8 mouse cellular contexts compared by ENCODE assay signal in the genomic region with DNA sequence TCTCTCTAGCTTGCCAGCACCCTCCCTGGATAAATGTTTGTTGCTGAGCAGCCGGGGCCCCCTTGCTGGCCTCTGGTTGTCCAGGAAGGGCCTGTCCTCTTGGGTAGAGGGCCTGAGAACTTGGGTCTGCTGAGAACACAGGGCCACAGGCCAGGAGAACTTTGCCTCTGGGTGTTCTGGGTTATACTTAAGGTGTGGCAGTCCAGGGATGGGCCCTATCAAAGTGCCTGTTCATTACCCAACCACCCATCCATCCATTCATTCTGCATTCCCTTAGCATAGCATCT. TPM values are rescaled to one million over a fixed set of nuclear protein-coding genes. Genes with fewer than 3 reads are reported as not detected.
A peak's percentile ranks its signal among the peaks of the same experiment; 100 is the strongest.
DNase-seq lines count a peak whose midpoint lies in the region; ATAC-seq and TF ChIP-seq lines count a peak whose summit lies in the region.

No protein-coding gene starts in this region.

- H3K4me3 ChIP-seq in left cerebral cortex, adult 2 months = peak overlapping the region; percentile 98
- H3K4me3 ChIP-seq in embryonic facial prominence, embryonic 15.5 days (replicated peaks) = peak overlapping the region; percentile 96
- H3K4me3 ChIP-seq in neural tube, embryonic 13.5 days = peak overlapping the region; percentile 63

- no peak for TF ChIP-seq CTCF in left cerebral cortex, adult 2 months (IDR thresholded peaks at IDR 0.05)

- intact Hi-C loops in left cerebral cortex, adult 2 months (cut with DNase I) = no loop called here

- no peaks in the 10 kb centered on the region for H3K9me3 ChIP-seq in embryonic facial prominence, embryonic 15.5 days (replicated peaks)
- no peaks in the 10 kb centered on the region for H3K9me3 ChIP-seq in neural tube, embryonic 13.5 days

- no peaks in the 10 kb centered on the region for H3K27me3 ChIP-seq in embryonic facial prominence, embryonic 15.5 days
- H3K27me3 ChIP-seq in neural tube, embryonic 13.5 days = no peaks in the 10 kb centered on the region

- DNase-seq in left cerebral cortex, adult 2 months (ENCODE audit: extremely low spot score in 1 of 2, low spot score in 2 of 2) = no peak
- no peak for DNase-seq in left cerebral cortex, adult 18-20 months (ENCODE audit: low spot score in 2 of 2)
- peak; percentile 27 to 44 for DNase-seq in kidney, postnatal 36 days
- no peak for DNase-seq in gastrocnemius, postnatal 25 days
- DNase-seq in layer of hippocampus, adult 8-10 months (ENCODE audit: low spot score in 2 of 2) = no peak
- DNase-seq in thymus, adult 18-20 months = no peak

- peaks cover 23% of the 10 kb centered on the region for H3K4me1 ChIP-seq in embryonic facial prominence, embryonic 15.5 days
- peaks cover 24% of the 10 kb centered on the region for H3K4me1 ChIP-seq in neural tube, embryonic 13.5 days (replicated peaks)

- 60% methylated on average over 1 of the region's 1 CpGs for WGBS in embryonic facial prominence, embryonic 15.5 days
- 75% methylated on average over 1 of the region's 1 CpGs for WGBS in neural tube, embryonic 13.5 days

- no peak for ATAC-seq in embryonic facial prominence, embryonic 15.5 days (ENCODE audit: insufficient number of reproducible peaks, low FRiP score, low TSS enrichment, low read depth)
- ATAC-seq in neural tube, embryonic 13.5 days (ENCODE audit: low read depth) = no peak

- H3K36me3 ChIP-seq in embryonic facial prominence, embryonic 15.5 days = peaks cover 19% of the 10 kb centered on the region
- H3K36me3 ChIP-seq in neural tube, embryonic 13.5 days = peaks cover 28% of the 10 kb centered on the region

- peak overlapping the region; percentile 92 for H3K4me2 ChIP-seq in embryonic facial prominence, embryonic 15.5 days (replicated peaks)
- peak overlapping the region; percentile 97 for H3K4me2 ChIP-seq in neural tube, embryonic 13.5 days

- H3K9ac ChIP-seq in embryonic facial prominence, embryonic 15.5 days = peak overlapping the region; percentile 55
- peak overlapping the region; percentile 77 for H3K9ac ChIP-seq in neural tube, embryonic 13.5 days

- H3K27ac ChIP-seq in left cerebral cortex, adult 2 months = peak overlapping the region; percentile 92
- H3K27ac ChIP-seq in embryonic facial prominence, embryonic 15.5 days (replicated peaks) = peak overlapping the region; percentile 90
- peak overlapping the region; percentile 94 for H3K27ac ChIP-seq in neural tube, embryonic 13.5 days (replicated peaks)

RNA-seq across cellular contexts. Expression of a gene that starts 1.3 kb away (rescaled TPM):
- 10 to 100 TPM; 25.8 to 26.8 TPM for total RNA-seq in left cerebral cortex, adult 2 months (2021)
- total RNA-seq in left cerebral cortex, adult 18-20 months (2021) = 10 to 100 TPM; 24.2 to 27.5 TPM
- 34.6 and 34.7 TPM in 2 replicates for polyA plus RNA-seq in embryonic facial prominence, embryonic 15.5 days (2015; fragmentation: Nextera tagmentation; extraction: Ambion mirVana)
- 51.4 and 52.0 TPM in 2 replicates for polyA plus RNA-seq in neural tube, embryonic 13.5 days (2015; fragmentation: Nextera tagmentation; extraction: Ambion mirVana)
- total RNA-seq in gastrocnemius, postnatal 25 days (2021) = 1 to 10 TPM; 5.2 to 6.8 TPM
- total RNA-seq in layer of hippocampus, adult 8-10 months (2022) = 10 to 100 TPM; 23.2 to 30.7 (median 25.1) TPM

RNA-seq across cellular contexts. Expression of a gene that starts 22.3 kb away (rescaled TPM):
- total RNA-seq in left cerebral cortex, adult 2 months (2021) = 10 to 100 TPM; 56.5 to 58.2 TPM
- 10 to 100 TPM; 53.7 to 57.3 TPM for total RNA-seq in left cerebral cortex, adult 18-20 months (2021)
- 29.4 and 32.1 TPM in 2 replicates for polyA plus RNA-seq in embryonic facial prominence, embryonic 15.5 days (2015; fragmentation: Nextera tagmentation; extraction: Ambion mirVana)
- polyA plus RNA-seq in neural tube, embryonic 13.5 days (2015; fragmentation: Nextera tagmentation; extraction: Ambion mirVana) = 22.2 and 23.0 TPM in 2 replicates
- 100 to 1,000 TPM; 315 to 363 TPM for total RNA-seq in gastrocnemius, postnatal 25 days (2021)
- 10 to 100 TPM; 48.9 to 59.3 (median 50.7) TPM for total RNA-seq in layer of hippocampus, adult 8-10 months (2022)

RNA-seq across cellular contexts. Expression of a gene that starts 22.5 kb away (rescaled TPM):
- total RNA-seq in left cerebral cortex, adult 2 months (2021) = 100 to 1,000 TPM; 177 to 178 TPM
- 100 to 1,000 TPM; 182 to 189 TPM for total RNA-seq in left cerebral cortex, adult 18-20 months (2021)
- 146 and 154 TPM in 2 replicates for polyA plus RNA-seq in embryonic facial prominence, embryonic 15.5 days (2015; fragmentation: Nextera tagmentation; extraction: Ambion mirVana)
- polyA plus RNA-seq in neural tube, embryonic 13.5 days (2015; fragmentation: Nextera tagmentation; extraction: Ambion mirVana) = 124 and 126 TPM in 2 replicates
- 10 to 100 TPM; 67.1 to 68.5 TPM for total RNA-seq in gastrocnemius, postnatal 25 days (2021)
- total RNA-seq in layer of hippocampus, adult 8-10 months (2022) = 100 to 1,000 TPM; 165 to 175 (median 173) TPM

RNA-seq across cellular contexts. Expression of a gene that starts 29.3 kb away (rescaled TPM):
- total RNA-seq in left cerebral cortex, adult 2 months (2021) = 100 to 1,000 TPM; 120 to 138 TPM
- 100 to 1,000 TPM; 108 to 120 TPM for total RNA-seq in left cerebral cortex, adult 18-20 months (2021)
- polyA plus RNA-seq in embryonic facial prominence, embryonic 15.5 days (2015; fragmentation: Nextera tagmentation; extraction: Ambion mirVana) = 21.8 and 22.9 TPM in 2 replicates
- 26.0 and 26.3 TPM in 2 replicates for polyA plus RNA-seq in neural tube, embryonic 13.5 days (2015; fragmentation: Nextera tagmentation; extraction: Ambion mirVana)
- total RNA-seq in gastrocnemius, postnatal 25 days (2021) = 10 to 100 TPM; 22.8 to 23.8 TPM
- 100 to 1,000 TPM; 104 to 146 (median 121) TPM for total RNA-seq in layer of hippocampus, adult 8-10 months (2022)

RNA-seq across cellular contexts. Expression of a gene that starts 34.2 kb away (rescaled TPM):
- total RNA-seq in left cerebral cortex, adult 2 months (2021) = 100 to 1,000 TPM; 291 to 312 TPM
- 100 to 1,000 TPM; 295 to 306 TPM for total RNA-seq in left cerebral cortex, adult 18-20 months (2021)
- polyA plus RNA-seq in embryonic facial prominence, embryonic 15.5 days (2015; fragmentation: Nextera tagmentation; extraction: Ambion mirVana) = 106 and 114 TPM in 2 replicates
- polyA plus RNA-seq in neural tube, embryonic 13.5 days (2015; fragmentation: Nextera tagmentation; extraction: Ambion mirVana) = 131 and 147 TPM in 2 replicates
- 10 to 100 TPM; 16.2 to 21.2 TPM for total RNA-seq in gastrocnemius, postnatal 25 days (2021)
- total RNA-seq in layer of hippocampus, adult 8-10 months (2022) = 100 to 1,000 TPM; 230 to 295 (median 278) TPM

Comparison
In these comparisons a context has a peak if more than half of its experiments do, and no peak if none do; other contexts are left out.
1. DNase-seq: peak in kidney, postnatal 36 days (2 of 2); none in left cerebral cortex, adult 2 months (0 of 2), left cerebral cortex, adult 18-20 months (0 of 2), gastrocnemius, postnatal 25 days (single experiment), layer of hippocampus, adult 8-10 months (0 of 2) and thymus, adult 18-20 months (0 of 2).
2. RNA of a gene that starts 22.3 kb away (total RNA-seq): 315 to 363 TPM in gastrocnemius, postnatal 25 days; 56.5 to 58.2 TPM in left cerebral cortex, adult 2 months, 53.7 to 57.3 TPM in left cerebral cortex, adult 18-20 months and 48.9 to 59.3 TPM in layer of hippocampus, adult 8-10 months; every median in the first group is over 4 times any median in the second.
3. Peak in every context shown above with its lines, with median percentiles within 50 percentile points of each other: H3K27ac ChIP-seq and H3K4me3 ChIP-seq.